Mouse (Mus musculus) urinary bladder, postnatal 14 days (tissue): Measurements from ENCODE around the gene Uchl4.

Source experiments
- DNase-seq: peaks from one replicate; pipeline ENCODE4 v3.0.0; 2021; ENCODE audit warnings: low spot score

The Uchl4 gene

DNA sequence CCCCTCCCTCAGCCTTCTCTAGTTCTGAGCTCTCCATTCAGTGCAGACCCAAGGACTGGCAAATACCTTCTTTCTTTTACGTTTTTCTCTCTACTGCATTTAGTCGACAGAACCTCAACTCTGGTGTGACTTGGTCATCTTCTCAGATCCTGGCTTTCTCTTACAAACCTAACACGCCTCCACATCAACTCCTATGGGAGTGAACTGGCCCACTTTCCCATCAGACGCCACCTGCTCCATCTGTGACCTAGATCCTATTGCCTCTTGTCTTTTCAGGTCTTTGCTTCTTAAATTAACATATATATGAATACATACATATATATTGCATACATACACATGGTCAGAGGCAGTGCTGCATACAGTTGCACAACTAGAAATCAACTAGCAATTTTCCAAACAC, 38.8 kb downstream of the Uchl4 start:
- DNase-seq = no peak

DNA sequence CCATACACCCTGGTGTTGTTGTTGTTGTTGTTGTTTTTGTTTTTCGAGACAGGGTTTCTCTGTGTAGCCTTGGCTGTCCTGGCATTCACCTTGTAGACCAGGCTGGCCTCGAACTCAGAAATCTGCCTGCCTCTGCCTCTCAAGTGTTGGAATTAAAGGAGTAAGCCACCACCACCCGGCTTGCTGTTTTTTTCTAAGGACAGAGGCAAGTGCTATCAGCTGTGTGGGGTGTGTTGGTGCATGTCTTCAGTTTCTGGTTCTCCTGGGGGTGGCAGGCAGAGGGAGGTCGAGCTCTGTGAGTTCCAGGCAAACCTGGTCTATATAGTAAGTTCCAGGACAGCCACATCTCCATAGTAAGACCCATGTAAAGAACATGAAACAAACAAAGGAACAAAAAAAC, 39.3 kb downstream of the Uchl4 start:
- DNase-seq = no peak

DNA sequence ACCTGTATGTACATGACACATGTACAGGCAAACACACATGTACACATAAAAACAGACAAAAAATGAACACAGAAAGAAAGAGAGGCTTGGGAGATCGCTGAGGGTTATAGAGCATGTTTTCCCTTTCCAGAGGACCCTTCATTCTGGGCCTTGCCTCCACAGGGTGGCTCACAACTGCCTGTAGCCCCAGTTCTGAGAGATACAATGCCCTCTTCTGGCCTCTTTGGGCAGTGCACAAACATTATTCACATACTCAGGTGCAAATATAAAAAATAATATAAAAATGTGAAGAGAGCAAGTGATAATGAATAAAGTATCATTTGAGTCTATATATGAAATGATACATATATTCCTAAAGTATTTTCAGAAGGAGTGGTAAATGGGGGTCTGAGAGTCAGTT, 39.9 kb downstream of the Uchl4 start:
- no peak for DNase-seq

DNA sequence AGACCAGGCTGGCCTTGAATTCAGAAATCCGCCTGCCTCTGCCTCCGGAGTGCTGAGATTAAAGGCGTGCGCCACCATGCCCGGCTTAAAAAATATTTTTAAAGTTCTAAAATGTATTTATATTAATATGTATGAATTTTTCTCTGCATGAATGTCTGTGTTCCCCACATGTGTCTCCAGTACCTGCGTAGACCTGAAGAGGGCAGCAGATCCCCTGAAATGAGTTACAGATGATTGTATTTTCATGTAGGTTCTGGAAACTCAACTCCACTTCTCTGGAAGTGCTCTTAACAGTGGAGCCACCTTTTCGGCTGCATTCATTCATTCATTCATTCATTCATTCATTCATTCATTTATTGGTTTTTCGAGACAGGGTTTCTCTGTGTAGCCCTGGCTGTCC, 42.7 kb downstream of the Uchl4 start:
- DNase-seq = peak; percentile 74

DNA sequence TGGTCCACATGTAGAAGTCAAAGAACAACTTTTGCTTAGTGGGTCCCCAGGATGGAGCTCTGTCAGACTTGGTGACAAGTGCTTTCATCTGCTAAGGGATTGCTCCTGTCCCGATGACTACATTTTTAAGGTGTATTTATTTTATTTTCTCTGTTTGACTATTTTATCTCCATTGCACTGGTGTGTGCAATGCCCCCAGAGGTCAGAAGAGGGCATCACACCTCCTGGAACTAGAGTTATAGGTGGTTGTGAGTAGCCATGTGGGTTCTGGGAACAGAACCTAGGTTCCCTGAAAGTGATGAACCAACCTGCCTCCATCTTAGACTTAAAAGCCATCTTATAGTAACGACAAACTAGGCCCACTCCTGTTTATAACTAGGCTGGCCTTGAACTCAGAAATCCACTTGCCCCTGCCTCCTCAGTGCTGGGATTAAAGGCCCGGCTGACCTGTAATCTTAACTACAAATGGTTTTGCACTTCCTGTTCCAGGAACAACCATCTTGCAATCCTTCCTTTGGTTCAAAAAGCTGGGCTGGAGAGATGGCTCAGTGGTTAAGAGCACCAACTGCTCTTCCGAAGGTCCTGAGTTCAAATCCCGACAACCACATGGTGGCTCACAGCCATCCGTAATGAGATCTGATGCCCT, 43.8 kb downstream of the Uchl4 start:
- no peak for DNase-seq

DNA sequence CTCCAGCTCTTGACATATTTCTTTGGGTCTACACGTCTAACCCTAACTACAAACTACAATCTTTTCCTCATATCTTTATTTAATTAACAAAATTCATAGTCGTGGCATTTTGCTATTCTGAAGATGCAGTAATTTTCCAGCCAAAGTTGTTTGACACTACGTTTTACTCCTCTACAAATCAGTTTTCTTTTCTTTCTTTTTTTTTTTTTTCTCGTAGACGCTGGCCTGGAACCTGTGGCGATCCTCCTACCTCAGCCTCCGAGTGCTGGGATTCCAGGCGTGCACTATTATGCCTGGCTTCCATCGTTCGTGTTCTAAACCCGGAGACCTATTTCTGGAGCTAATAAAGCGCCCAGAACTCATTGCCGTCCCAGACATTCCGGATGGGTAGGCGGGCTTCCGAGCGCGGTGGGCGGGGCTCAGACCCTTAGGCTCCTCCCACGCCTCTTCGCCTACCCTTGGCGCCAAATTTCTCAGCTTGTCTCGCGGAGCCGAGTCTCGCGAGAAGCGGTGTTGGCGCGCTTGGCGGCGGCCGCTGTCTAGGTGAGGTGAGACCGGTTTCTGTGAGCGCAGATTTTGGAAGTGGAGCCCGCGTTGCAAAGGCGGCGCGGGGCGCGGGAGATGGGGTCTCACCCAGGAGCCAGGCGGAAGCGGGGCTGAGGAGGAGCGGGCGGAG, 46.2 kb downstream of the Uchl4 start, which contains the start of gene Tipin:
Gene Tipin (plus strand): TSS at position 477 of the 676 bp plus-strand sequence.
- peak; percentile 96 for DNase-seq

DNA sequence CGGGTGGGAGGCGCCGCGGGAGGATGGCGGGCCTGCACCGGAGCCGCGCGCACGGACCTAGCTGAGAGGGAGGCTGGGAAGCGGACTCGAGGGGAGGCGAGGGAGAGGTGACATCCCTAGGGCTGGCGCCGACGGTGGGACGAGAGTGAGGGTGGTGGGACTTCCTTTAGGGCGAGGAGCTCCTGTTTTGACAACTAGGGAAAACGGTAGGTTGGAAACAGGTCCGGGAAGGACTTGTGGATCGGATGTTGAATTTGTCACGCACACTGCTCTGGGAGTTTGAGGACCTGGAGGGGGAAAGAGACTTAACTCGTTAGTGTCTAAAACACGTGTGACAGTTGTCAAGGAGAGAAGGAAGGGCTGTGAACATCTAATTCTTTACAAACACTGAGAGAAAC, 46.8 kb downstream of the Uchl4 start:
- DNase-seq = no peak

DNA sequence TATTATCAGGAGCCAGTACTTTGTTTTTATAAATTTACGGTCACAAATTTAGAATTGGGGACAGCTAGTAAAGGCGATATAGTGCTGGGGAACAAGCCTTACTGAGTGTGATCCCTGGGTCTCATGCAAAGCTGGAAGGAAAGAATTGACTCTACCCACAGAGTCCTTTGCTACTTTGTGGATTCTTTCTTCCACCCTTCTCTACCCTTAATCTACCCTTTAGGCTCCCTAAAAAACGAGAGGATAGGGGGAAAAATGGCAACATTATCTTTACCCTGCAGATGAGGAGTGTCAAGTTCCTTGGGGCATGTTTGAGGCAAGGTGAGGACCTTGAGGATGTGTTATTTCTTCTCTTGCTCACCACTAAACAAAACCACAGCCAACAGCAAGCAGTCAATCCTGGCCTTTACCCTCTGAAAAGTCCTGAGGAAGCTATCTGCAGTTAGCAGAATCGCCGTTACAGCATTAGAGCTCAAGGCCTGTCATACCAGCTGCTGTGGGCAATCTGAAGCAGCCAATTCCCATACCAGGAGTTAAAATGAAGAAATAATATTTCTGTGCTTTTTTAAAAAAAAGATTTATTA, 47.5 kb downstream of the Uchl4 start:
- DNase-seq = no peak
